Mouse (Mus musculus) bone marrow, adult 2 months (tissue): ENCODE measurements around the gene Gm10142.
"Not testable (repeated sequence)": the region's sequence is repeated elsewhere in the genome, so short reads cannot be mapped to it uniquely, and the experiment has no call there.

Source experiments
- CTCF ChIP-seq: fragments of 200-500 bp; IDR thresholded peaks from 2 replicates; pipeline ENCODE4 v1.5.1; 2011; ENCODE audit warnings: low read length, control low read depth; ENCODE audit not compliant: control insufficient read depth, insufficient read depth
- POLR2A ChIP-seq: fragments of 200-500 bp; IDR thresholded peaks from 2 replicates; pipeline ENCODE4 v1.6.1; 2011; ENCODE audit warnings: low read depth, mild to moderate bottlenecking, control low read depth, low read length, borderline replicate concordance; ENCODE audit not compliant: control insufficient read depth

DNA sequence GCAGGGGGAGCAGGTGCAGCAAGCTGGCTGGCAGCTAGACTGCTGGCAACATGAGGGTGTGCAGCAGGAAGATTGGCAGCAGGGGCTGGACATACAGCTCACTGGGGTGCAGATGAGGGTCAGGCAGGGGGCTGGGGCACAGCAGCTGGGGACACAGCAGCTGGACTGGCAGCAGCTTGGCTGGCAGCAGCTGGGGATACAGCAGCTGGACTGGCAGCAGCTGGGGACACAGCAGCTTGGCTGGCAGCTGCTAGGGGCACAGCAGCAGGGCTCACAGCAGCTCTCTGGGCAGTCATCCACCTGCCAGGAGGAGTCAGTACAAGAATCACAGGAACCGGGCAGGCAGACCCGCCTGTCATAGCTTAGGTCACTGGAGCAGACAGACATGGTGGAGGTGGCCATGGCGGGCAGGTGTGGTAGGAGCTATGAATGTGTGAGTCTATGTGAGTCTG is 25.2 kb upstream of the Gm10142 start, which contains the start of gene Gm19402:
- not testable (repeated sequence) for TF ChIP-seq CTCF, POLR2A
